Mouse (Mus musculus) liver, embryonic 14.5 days (tissue): ENCODE measurements around the gene Auts2.

Experiments
- CTCF ChIP-seq: IDR thresholded peaks from 2 replicates; pipeline ENCODE4 v1.5.1; 2016; ENCODE audit warnings: antibody characterized with exemption, low read depth, control low read depth
- EP300 ChIP-seq: IDR thresholded peaks from 2 replicates; pipeline ENCODE4 v1.6.1; 2016; ENCODE audit warnings: antibody characterized with exemption, low read depth

DNA sequence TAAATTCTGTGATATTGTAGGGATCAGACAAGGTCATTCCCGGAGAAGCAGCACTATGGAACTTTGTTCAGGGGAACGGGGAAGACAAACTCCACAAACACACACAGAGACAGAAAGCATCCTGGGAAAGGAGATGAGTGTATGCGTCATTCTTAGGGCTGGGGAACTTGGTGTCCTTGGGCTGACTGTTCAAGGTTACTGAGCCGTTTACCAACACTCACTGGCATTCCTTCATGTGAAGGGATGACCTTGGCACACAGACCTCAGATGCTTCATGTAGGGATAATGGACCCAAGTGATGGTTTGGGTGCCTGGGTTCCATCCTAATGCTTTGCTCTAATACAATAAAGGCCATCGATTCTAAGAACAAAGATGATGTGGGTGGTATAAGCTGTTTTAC is 685.2 kb downstream of the Auts2 start:
- TF ChIP-seq CTCF = no peak
- TF ChIP-seq EP300 = no peak
